Mouse (Mus musculus) MEL (cell line): Measurements from ENCODE around the gene Zdhhc14. TPM values are rescaled to one million over a fixed set of nuclear protein-coding genes. Genes with fewer than 3 reads are reported as not detected.

Experiments
- DNase-seq: peaks from one replicate; pipeline ENCODE4 v3.0.0; 2011; ENCODE audit warnings: low read depth, low spot score
- H3K27ac ChIP-seq: 2 replicates; pipeline ENCODE4 v1.5.1; 2012; ENCODE audit warnings: low read depth, mild to moderate bottlenecking, control low read depth, low read length, moderate library complexity; ENCODE audit not compliant: control insufficient read depth
- H3K27me3 ChIP-seq, 2 experiments: fragments of 150-350 bp in 1 of 2; sonication (generic) in 1 of 2; 2 replicates each; pipeline ENCODE4 v1.6.1; 2012; ENCODE audit warnings: low read length in 2 of 2, mild to moderate bottlenecking in 2 of 2, improper control_type of control experiment in 1 of 2, moderate library complexity in 1 of 2; ENCODE audit not compliant: insufficient read depth in 2 of 2, control insufficient read depth in 1 of 2
- H3K36me3 ChIP-seq, 2 experiments: 2 replicates each; pipeline ENCODE4 v1.6.1; 2012 to 2014; ENCODE audit warnings: low read length in 2 of 2, improper control_type of control experiment in 1 of 2, inconsistent platforms in 1 of 2, mild to moderate bottlenecking in 1 of 2; ENCODE audit not compliant: insufficient read depth in 2 of 2, control insufficient read depth in 1 of 2
- H3K4me1 ChIP-seq, 2 experiments: fragments of 150-350 bp in 1 of 2; sonication (generic) in 1 of 2; 2 replicates each; pipeline ENCODE4 v1.6.1; 2012; ENCODE audit warnings: low read length in 2 of 2, improper control_type of control experiment in 1 of 2, mild to moderate bottlenecking in 1 of 2; ENCODE audit not compliant: insufficient read depth in 2 of 2, control insufficient read depth in 1 of 2
- H3K4me3 ChIP-seq, 2 experiments: fragments of 150-350 bp in 1 of 2; sonication (generic) in 1 of 2; 2 replicates each; pipeline ENCODE4 v1.5.1; 2012; ENCODE audit warnings: low read depth in 2 of 2, low read length in 2 of 2, mild to moderate bottlenecking in 2 of 2, moderate library complexity in 2 of 2, control low read depth in 1 of 2, improper control_type of control experiment in 1 of 2; ENCODE audit not compliant: control insufficient read depth in 1 of 2, insufficient read depth in 1 of 2
- H3K79me2 ChIP-seq: 2 replicates; pipeline ENCODE4 v1.6.1; 2012; ENCODE audit warnings: mild to moderate bottlenecking, low read length, moderate library complexity; ENCODE audit not compliant: control insufficient read depth, poor library complexity, insufficient read depth
- H3K9ac ChIP-seq: 2 replicates; pipeline ENCODE4 v1.6.1; 2012; ENCODE audit warnings: low read depth, mild to moderate bottlenecking, control low read depth, low read length, moderate library complexity; ENCODE audit not compliant: control insufficient read depth, poor library complexity, severe bottlenecking
- H3K9me3 ChIP-seq: fragments of 150-350 bp; sonication (generic); replicated peaks from 2 replicates; pipeline ENCODE4 v1.6.1; 2012; ENCODE audit warnings: mild to moderate bottlenecking, low read length, improper control_type of control experiment, moderate library complexity; ENCODE audit not compliant: insufficient read depth
- CHD2 ChIP-seq: IDR thresholded peaks from 2 replicates; pipeline ENCODE4 v1.6.1; 2011; ENCODE audit warnings: low read length, improper control_type of control experiment
- CTCF ChIP-seq, 3 experiments: IDR thresholded peaks in 2 of 3; conservative IDR thresholded peaks in 1 of 3; 2 replicates each; pipeline ENCODE4 v1.5.1; 2011 to 2012; ENCODE audit warnings: low read length in 3 of 3, low read depth in 2 of 3, mild to moderate bottlenecking in 2 of 3, improper control_type of control experiment in 1 of 3, inconsistent platforms in 1 of 3, mixed read lengths in 1 of 3, moderate library complexity in 1 of 3; ENCODE audit not compliant: control insufficient read depth in 1 of 3, insufficient read depth in 1 of 3, poor library complexity in 1 of 3, severe bottlenecking in 1 of 3
- ELF1 ChIP-seq: IDR thresholded peaks from 2 replicates; pipeline ENCODE4 v1.6.1; 2014; ENCODE audit warnings: low read depth, mild to moderate bottlenecking, inconsistent platforms, low read length, improper control_type of control experiment, moderate library complexity
- ETS1 ChIP-seq: IDR thresholded peaks from 2 replicates; pipeline ENCODE4 v1.6.1; 2012; ENCODE audit warnings: low read depth, mild to moderate bottlenecking, inconsistent platforms, low read length, improper control_type of control experiment, moderate library complexity
- GABPA ChIP-seq: IDR thresholded peaks from 2 replicates; pipeline ENCODE4 v1.6.1; 2012; ENCODE audit warnings: low read depth, mild to moderate bottlenecking, inconsistent platforms, low read length, improper control_type of control experiment, moderate library complexity
- HCFC1 ChIP-seq: IDR thresholded peaks from 2 replicates; pipeline ENCODE4 v1.6.1; 2012; ENCODE audit warnings: low read depth, mild to moderate bottlenecking, inconsistent platforms, low read length, improper control_type of control experiment, moderate library complexity
- JUND ChIP-seq: IDR thresholded peaks from 2 replicates; pipeline ENCODE4 v1.6.1; 2011; ENCODE audit warnings: low read depth, mild to moderate bottlenecking, improper control_type of control experiment, low read length
- KAT2A ChIP-seq: conservative IDR thresholded peaks from 2 replicates; pipeline ENCODE4 v1.6.1; 2012; ENCODE audit warnings: low read depth, low read length, improper control_type of control experiment, inconsistent platforms
- MAX ChIP-seq: IDR thresholded peaks from 2 replicates; pipeline ENCODE4 v1.6.1; 2011; ENCODE audit warnings: low read length, improper control_type of control experiment
- MXI1 ChIP-seq: IDR thresholded peaks from 2 replicates; pipeline ENCODE4 v1.6.1; 2011; ENCODE audit warnings: mild to moderate bottlenecking, low read depth, low read length, improper control_type of control experiment
- MYB ChIP-seq: IDR thresholded peaks from 2 replicates; pipeline ENCODE4 v1.6.1; 2011; ENCODE audit warnings: mild to moderate bottlenecking, low read depth, low read length, improper control_type of control experiment
- MYC ChIP-seq: IDR thresholded peaks from 2 replicates; pipeline ENCODE4 v1.6.1; 2011; ENCODE audit warnings: low read depth, mild to moderate bottlenecking, low read length, improper control_type of control experiment, moderate library complexity
- NELFE ChIP-seq: IDR thresholded peaks from 2 replicates; pipeline ENCODE4 v1.6.1; 2011; ENCODE audit warnings: low read depth, low read length, improper control_type of control experiment
- NRF1 ChIP-seq: IDR thresholded peaks from 2 replicates; pipeline ENCODE4 v1.6.1; 2014; ENCODE audit warnings: low read depth, mild to moderate bottlenecking, inconsistent platforms, low read length, improper control_type of control experiment, moderate library complexity; ENCODE audit not compliant: poor library complexity, insufficient read depth, severe bottlenecking
- RAD21 ChIP-seq: IDR thresholded peaks from 2 replicates; pipeline ENCODE4 v1.6.1; 2011; ENCODE audit warnings: mild to moderate bottlenecking, low read depth, low read length, improper control_type of control experiment
- RCOR1 ChIP-seq: IDR thresholded peaks from 2 replicates; pipeline ENCODE4 v1.6.1; 2012; ENCODE audit warnings: low read depth, mild to moderate bottlenecking, inconsistent platforms, low read length, improper control_type of control experiment
- SIN3A ChIP-seq: IDR thresholded peaks from 2 replicates; pipeline ENCODE4 v1.6.1; 2012; ENCODE audit warnings: low read length, improper control_type of control experiment, inconsistent platforms
- SMC3 ChIP-seq: IDR thresholded peaks from 2 replicates; pipeline ENCODE4 v1.6.1; 2011; ENCODE audit warnings: low read depth, low read length, improper control_type of control experiment
- UBTF ChIP-seq: IDR thresholded peaks from 2 replicates; pipeline ENCODE4 v1.6.1; 2012; ENCODE audit warnings: low read depth, mild to moderate bottlenecking, inconsistent platforms, low read length, improper control_type of control experiment, moderate library complexity, borderline replicate concordance; ENCODE audit not compliant: insufficient read depth
- USF2 ChIP-seq, 2 experiments: IDR thresholded peaks; 2 replicates each; pipeline ENCODE4 v1.6.1; 2011 to 2012; ENCODE audit warnings: improper control_type of control experiment in 2 of 2, low read length in 2 of 2, borderline replicate concordance in 1 of 2, inconsistent platforms in 1 of 2, low read depth in 1 of 2, mild to moderate bottlenecking in 1 of 2; ENCODE audit not compliant: insufficient read depth in 1 of 2
- ZC3H11A ChIP-seq: IDR thresholded peaks from 2 replicates; pipeline ENCODE4 v1.6.1; 2012; ENCODE audit warnings: low read depth, mild to moderate bottlenecking, inconsistent platforms, low read length, improper control_type of control experiment
- ZKSCAN1 ChIP-seq: IDR thresholded peaks from 2 replicates; pipeline ENCODE4 v1.6.1; 2012; ENCODE audit warnings: low read depth, mild to moderate bottlenecking, inconsistent platforms, low read length, improper control_type of control experiment, moderate library complexity
- ZMIZ1 ChIP-seq: IDR thresholded peaks from 2 replicates; pipeline ENCODE4 v1.6.1; 2012; ENCODE audit warnings: low read depth, mild to moderate bottlenecking, inconsistent platforms, low read length, improper control_type of control experiment, moderate library complexity
- ZNF384 ChIP-seq: IDR thresholded peaks from 2 replicates; pipeline ENCODE4 v1.6.1; 2012; ENCODE audit warnings: low read depth, mild to moderate bottlenecking, inconsistent platforms, low read length, improper control_type of control experiment
- polyA plus RNA-seq, 2 experiments: library from polyadenylated mRNA; stranded (reverse) in 1 of 2; unstranded in 1 of 2; fragments of >175 nt in 1 of 2; fragments of >200 nt in 1 of 2; gene quantifications; 2 replicates each; pipeline versions ENCODE4 v1.2.1 to v1.2.4; 2012; ENCODE audit warnings: low replicate concordance in 2 of 2, low read depth in 1 of 2; ENCODE audit not compliant: insufficient read length in 2 of 2, insufficient read depth in 1 of 2, missing spikeins in 1 of 2
- total RNA-seq: library from RNA; depleted of rRNA; stranded (reverse); fragments of 300-350 nt; gene quantifications from 2 replicates; pipeline ENCODE4 v1.2.3, GENCODE M21; 2012

Zdhhc14 gene
- total and polyA plus RNA-seq, 3 experiments: 3.4 to 4.9 TPM; not detected in 1

GRCm38 (mm10) chr17:5556568-5556967 is 64.2 kb downstream of the Zdhhc14 start:
- H3K4me1 ChIP-seq: no peaks in the 10 kb centered on the region
- no peaks in the 10 kb centered on the region for H3K27me3 ChIP-seq
- no peaks in the 10 kb centered on the region for H3K79me2 ChIP-seq
- TF ChIP-seq MYC (no peak), SMC3 (no peak), MXI1 (no peak), RAD21 (no peak), CTCF (IDR thresholded peaks at IDR 0.05 in 2 of 3, conservative IDR thresholded peaks at IDR 0.05 in 1 of 3; ENCODE audit: control insufficient read depth in 1 of 3, insufficient read depth in 1 of 3, low read depth in 2 of 3, low read length in 3 of 3, poor library complexity in 1 of 3, severe bottlenecking in 1 of 3) (no peak), SIN3A (no peak), NRF1 (no peak), ZC3H11A (no peak), RCOR1 (no peak), CHD2 (no peak), JUND (no peak), MAX (no peak), KAT2A (no peak), ZKSCAN1 (no peak), HCFC1 (no peak), UBTF (no peak), NELFE (no peak), ETS1 (no peak)
- TF ChIP-seq, all 39 proteins: peak for 0
- Histone ChIP-seq H3K9me3 (no peaks in the 10 kb centered on the region), H3K9ac (no peak overlapping the region), H3K36me3 (no peaks in the 10 kb centered on the region), H3K4me3 (no peak overlapping the region), H3K27ac (no peak overlapping the region)
- no peak for DNase-seq

GRCm38 (mm10) chr17:5560212-5560611 is 67.9 kb downstream of the Zdhhc14 start:
- no peak for DNase-seq
- H3K4me1 ChIP-seq: no peaks in the 10 kb centered on the region
- H3K79me2 ChIP-seq: no peaks in the 10 kb centered on the region
- H3K4me3 ChIP-seq: no peak overlapping the region
- no peaks in the 10 kb centered on the region for H3K36me3 ChIP-seq
- no peak for TF ChIP-seq RCOR1
- TF ChIP-seq MYB: no peak
- TF ChIP-seq MAX: no peak
- TF ChIP-seq CHD2: no peak
- no peak for TF ChIP-seq ZC3H11A
- TF ChIP-seq ZMIZ1: no peak
- no peak for TF ChIP-seq ELF1
- TF ChIP-seq GABPA: no peak
- TF ChIP-seq SIN3A: no peak
- no peak for TF ChIP-seq CTCF (IDR thresholded peaks at IDR 0.05 in 2 of 3, conservative IDR thresholded peaks at IDR 0.05 in 1 of 3; ENCODE audit: control insufficient read depth in 1 of 3, insufficient read depth in 1 of 3, low read depth in 2 of 3, low read length in 3 of 3, poor library complexity in 1 of 3, severe bottlenecking in 1 of 3)
- no peak for TF ChIP-seq ETS1
- TF ChIP-seq JUND: no peak
- no peak for TF ChIP-seq ZNF384
- no peak for TF ChIP-seq SMC3
- TF ChIP-seq USF2 (IDR thresholded peaks at IDR 0.05; ENCODE audit: borderline replicate concordance in 1 of 2, insufficient read depth in 1 of 2, low read depth in 1 of 2, low read length in 2 of 2): no peak
- no peak for TF ChIP-seq UBTF
- TF ChIP-seq, all 39 proteins: peak for 0
- Histone ChIP-seq H3K27me3 (no peaks in the 10 kb centered on the region), H3K9me3 (no peaks in the 10 kb centered on the region), H3K9ac (no peak overlapping the region), H3K27ac (no peak overlapping the region)
